Mouse (Mus musculus): ENCODE results near the gene Olfr1130. TPM values are rescaled to one million over a fixed set of nuclear protein-coding genes. Genes with fewer than 3 reads are reported as not detected.
"Not testable (repeated sequence)": the region's sequence is repeated elsewhere in the genome, so short reads cannot be mapped to it uniquely, and the experiment has no call there.

Gene Olfr1130
- polyA plus RNA-seq (2015; fragmentation: Nextera tagmentation; extraction: Ambion mirVana) = not detected in 2 replicates

GRCm38 (mm10) chr2:87605912-87606311 lies at the start of gene Olfr1130:
Olfr1130 (plus strand) TSS chr2:87606212.
- not testable (repeated sequence) for H3K27me3 ChIP-seq; H3K9me3 ChIP-seq; H3K36me3 ChIP-seq; H3K27ac ChIP-seq; H3K4me1 ChIP-seq; H3K4me2 ChIP-seq (replicated peaks); ATAC-seq (ENCODE audit: low FRiP score, low read depth); H3K9ac ChIP-seq; H3K4me3 ChIP-seq

GRCm38 (mm10) chr2:87573602-87574001 lies 32.4 kb upstream of the Olfr1130 start, which contains the start of gene Olfr1129:
Olfr1129 (plus strand) TSS chr2:87573902.
- 67% methylated on average over 1 of the region's 1 CpGs for WGBS
- H3K9ac ChIP-seq; H3K9me3 ChIP-seq; H3K27me3 ChIP-seq; H3K4me1 ChIP-seq; H3K4me2 ChIP-seq (replicated peaks); ATAC-seq (ENCODE audit: low FRiP score, low read depth); H3K4me3 ChIP-seq; H3K36me3 ChIP-seq; H3K27ac ChIP-seq: not testable (repeated sequence)

GRCm38 (mm10) chr2:87626804-87627203 lies 20.8 kb downstream of the Olfr1130 start, which contains the start of gene Olfr1131:
Olfr1131 (plus strand) TSS chr2:87627104.
- no peak within 1 kb of the TSS for H3K27ac ChIP-seq
- no peak within 1 kb of the TSS for H3K9ac ChIP-seq
- no peak within 1 kb of the TSS for H3K4me3 ChIP-seq
- no peaks in the 10 kb centered on the region for H3K9me3 ChIP-seq
- H3K4me2 ChIP-seq (replicated peaks) = no peak within 1 kb of the TSS
- no peaks in the 10 kb centered on the region for H3K36me3 ChIP-seq
- ATAC-seq (ENCODE audit: low FRiP score, low read depth) = no peak
- 67% methylated on average over 3 of the region's 3 CpGs for WGBS
- no peaks in the 10 kb centered on the region for H3K27me3 ChIP-seq
- no peaks in the 10 kb centered on the region for H3K4me1 ChIP-seq

GRCm38 (mm10) chr2:87637435-87637834 lies 31.4 kb downstream of the Olfr1130 start, which contains the start of gene Olfr1132:
Olfr1132 (minus strand) TSS chr2:87637535.
- no peak within 1 kb of the TSS for H3K9ac ChIP-seq
- H3K4me3 ChIP-seq = no peak within 1 kb of the TSS
- no peaks in the 10 kb centered on the region for H3K36me3 ChIP-seq
- H3K4me2 ChIP-seq (replicated peaks) = no peak within 1 kb of the TSS
- no peaks in the 10 kb centered on the region for H3K4me1 ChIP-seq
- no peaks in the 10 kb centered on the region for H3K9me3 ChIP-seq
- no peaks in the 10 kb centered on the region for H3K27me3 ChIP-seq
- H3K27ac ChIP-seq = no peak within 1 kb of the TSS
- no peak for ATAC-seq (ENCODE audit: low FRiP score, low read depth)

GRCm38 (mm10) chr2:87642441-87642840 lies 36.4 kb downstream of the Olfr1130 start:
- Histone ChIP-seq H3K27ac (no peak overlapping the region), H3K4me1 (no peaks in the 10 kb centered on the region), H3K36me3 (no peaks in the 10 kb centered on the region), H3K9me3 (no peaks in the 10 kb centered on the region), H3K27me3 (no peaks in the 10 kb centered on the region), H3K9ac (no peak overlapping the region), H3K4me3 (no peak overlapping the region), H3K4me2 (replicated peaks) (no peak overlapping the region)
- ATAC-seq (ENCODE audit: low FRiP score, low read depth) = no peak

- H3K27ac ChIP-seq = no peak within 1 kb of the TSS
- no peak within 1 kb of the TSS for H3K9ac ChIP-seq
- H3K4me1 ChIP-seq = no peaks in the 10 kb centered on the region
- H3K27me3 ChIP-seq = no peaks in the 10 kb centered on the region
- no peaks in the 10 kb centered on the region for H3K9me3 ChIP-seq
- H3K4me2 ChIP-seq (replicated peaks) = no peak within 1 kb of the TSS
- H3K4me3 ChIP-seq = no peak within 1 kb of the TSS
- ATAC-seq (ENCODE audit: low FRiP score, low read depth) = no peak
- no peaks in the 10 kb centered on the region for H3K36me3 ChIP-seq
These were observed 41.3 kb downstream of the Olfr1130 start, which contains the start of gene Olfr1133 for GRCm38 (mm10) chr2:87647274-87647673. Olfr1133 (minus strand) TSS chr2:87647374.

- no peaks in the 10 kb centered on the region for H3K9me3 ChIP-seq
- H3K4me1 ChIP-seq = no peaks in the 10 kb centered on the region
- no peak within 1 kb of the TSS for H3K4me2 ChIP-seq (replicated peaks)
- ATAC-seq (ENCODE audit: low FRiP score, low read depth) = no peak
- H3K27me3 ChIP-seq = no peaks in the 10 kb centered on the region
- H3K9ac ChIP-seq = no peak within 1 kb of the TSS
- no peak within 1 kb of the TSS for H3K27ac ChIP-seq
- H3K36me3 ChIP-seq = no peaks in the 10 kb centered on the region
- WGBS = 75% methylated on average over 2 of the region's 2 CpGs
- no peak within 1 kb of the TSS for H3K4me3 ChIP-seq
These were observed 52.3 kb downstream of the Olfr1130 start, which contains the start of gene Olfr1134 for GRCm38 (mm10) chr2:87658360-87658759. Olfr1134 (minus strand) TSS chr2:87658460.

Other genes starting within 250 kb of the Olfr1130 start
- not detected in 2 replicates for gene Olfr1121, start 236.3 kb upstream of the Olfr1130 start, polyA plus RNA-seq (2015; fragmentation: Nextera tagmentation; extraction: Ambion mirVana)
- gene Olfr1122, start 220.4 kb upstream of the Olfr1130 start, polyA plus RNA-seq (2015; fragmentation: Nextera tagmentation; extraction: Ambion mirVana) = not detected in 2 replicates
- gene Olfr1123, start 189.6 kb upstream of the Olfr1130 start, polyA plus RNA-seq (2015; fragmentation: Nextera tagmentation; extraction: Ambion mirVana) = not detected in 2 replicates
- 0.05 and 0.13 TPM in 2 replicates for gene Olfr1124, start 175.9 kb upstream of the Olfr1130 start, polyA plus RNA-seq (2015; fragmentation: Nextera tagmentation; extraction: Ambion mirVana)
- gene Olfr1126, start 152.2 kb upstream of the Olfr1130 start, polyA plus RNA-seq (2015; fragmentation: Nextera tagmentation; extraction: Ambion mirVana) = not detected in 2 replicates
- not detected in 2 replicates for gene Pramel7, start 109.1 kb upstream of the Olfr1130 start, polyA plus RNA-seq (2015; fragmentation: Nextera tagmentation; extraction: Ambion mirVana)
- not detected in 2 replicates for gene Pramel6, start 99.6 kb upstream of the Olfr1130 start, polyA plus RNA-seq (2015; fragmentation: Nextera tagmentation; extraction: Ambion mirVana)
- gene Olfr153, start 74.4 kb upstream of the Olfr1130 start, polyA plus RNA-seq (2015; fragmentation: Nextera tagmentation; extraction: Ambion mirVana) = not detected in 2 replicates
- not detected in 2 replicates for gene Olfr1128, start 60.7 kb upstream of the Olfr1130 start, polyA plus RNA-seq (2015; fragmentation: Nextera tagmentation; extraction: Ambion mirVana)
- not detected in 2 replicates for gene Olfr1129, start 32.3 kb upstream of the Olfr1130 start, polyA plus RNA-seq (2015; fragmentation: Nextera tagmentation; extraction: Ambion mirVana)
- gene Olfr1131, start 20.9 kb downstream of the Olfr1130 start, polyA plus RNA-seq (2015; fragmentation: Nextera tagmentation; extraction: Ambion mirVana) = not detected in 2 replicates
- gene Olfr1132, start 31.3 kb downstream of the Olfr1130 start, polyA plus RNA-seq (2015; fragmentation: Nextera tagmentation; extraction: Ambion mirVana) = not detected in 2 replicates
- not detected in 2 replicates for gene Olfr1133, start 41.2 kb downstream of the Olfr1130 start, polyA plus RNA-seq (2015; fragmentation: Nextera tagmentation; extraction: Ambion mirVana)
- not detected in 2 replicates for gene Olfr1134, start 52.2 kb downstream of the Olfr1130 start, polyA plus RNA-seq (2015; fragmentation: Nextera tagmentation; extraction: Ambion mirVana)
- not detected in 2 replicates for gene Olfr1135, start 67.5 kb downstream of the Olfr1130 start, polyA plus RNA-seq (2015; fragmentation: Nextera tagmentation; extraction: Ambion mirVana)
- gene Olfr1136, start 87.7 kb downstream of the Olfr1130 start, polyA plus RNA-seq (2015; fragmentation: Nextera tagmentation; extraction: Ambion mirVana) = not detected in 2 replicates
- not detected in 2 replicates for gene Olfr1137, start 107.0 kb downstream of the Olfr1130 start, polyA plus RNA-seq (2015; fragmentation: Nextera tagmentation; extraction: Ambion mirVana)
- not detected in 2 replicates for gene Olfr1138, start 133.8 kb downstream of the Olfr1130 start, polyA plus RNA-seq (2015; fragmentation: Nextera tagmentation; extraction: Ambion mirVana)
- gene Olfr1140, start 137.5 kb downstream of the Olfr1130 start, polyA plus RNA-seq (2015; fragmentation: Nextera tagmentation; extraction: Ambion mirVana) = not detected in 2 replicates
- gene Olfr1141, start 147.8 kb downstream of the Olfr1130 start, polyA plus RNA-seq (2015; fragmentation: Nextera tagmentation; extraction: Ambion mirVana) = not detected in 2 replicates
- gene Olfr152, start 173.3 kb downstream of the Olfr1130 start, polyA plus RNA-seq (2015; fragmentation: Nextera tagmentation; extraction: Ambion mirVana) = not detected in 2 replicates
- not detected in 2 replicates for gene Olfr1143, start 194.4 kb downstream of the Olfr1130 start, polyA plus RNA-seq (2015; fragmentation: Nextera tagmentation; extraction: Ambion mirVana)
- not detected in 2 replicates for gene Olfr1145, start 203.6 kb downstream of the Olfr1130 start, polyA plus RNA-seq (2015; fragmentation: Nextera tagmentation; extraction: Ambion mirVana)
- not detected in 2 replicates for gene Olfr1148, start 224.3 kb downstream of the Olfr1130 start, polyA plus RNA-seq (2015; fragmentation: Nextera tagmentation; extraction: Ambion mirVana)
- not detected in 2 replicates for gene Olfr1150-ps1, start 237.8 kb downstream of the Olfr1130 start, polyA plus RNA-seq (2015; fragmentation: Nextera tagmentation; extraction: Ambion mirVana)
- not detected in 2 replicates for gene Olfr1151, start 249.7 kb downstream of the Olfr1130 start, polyA plus RNA-seq (2015; fragmentation: Nextera tagmentation; extraction: Ambion mirVana)